Mouse (Mus musculus) megakaryocyte, embryonic 14.5 days (primary cell): ENCODE measurements around the gene Ggt1.

Experiments
- FLI1 ChIP-seq: IDR thresholded peaks from 2 replicates; pipeline ENCODE4 v1.6.1; 2012; ENCODE audit warnings: low read length, inconsistent platforms, mixed read lengths
- GATA1 ChIP-seq: IDR thresholded peaks from 3 replicates; pipeline ENCODE4 v1.6.1; 2012; ENCODE audit warnings: mixed read lengths, low read length, inconsistent platforms, borderline replicate concordance

GRCm38 (mm10) chr10:75515216-75516037 lies 46.0 kb upstream of the Ggt1 start:
- no peak for TF ChIP-seq GATA1
- TF ChIP-seq FLI1, result no peak
